Mouse (Mus musculus) liver, postnatal 0 days (tissue): ENCODE results near the gene Fbxo31. TPM values are rescaled to one million over a fixed set of nuclear protein-coding genes. Genes with fewer than 3 reads are reported as not detected.

ENCODE experiments used
- ATAC-seq: fragments of 200-750 bp; cut with Nextera tagmentation; 2 replicates; pipeline ENCODE4 v1.8.0; 2017; ENCODE audit warnings: mild to moderate bottlenecking, moderate library complexity
- DNase-seq: peaks from one replicate; pipeline ENCODE4 v3.0.0-alpha.2; 2016
- H3K27ac ChIP-seq: fragments of 300-500 bp; sonication (generic); 2 replicates; pipeline ENCODE4 v1.5.1; 2014; ENCODE audit warnings: antibody characterized with exemption, moderate library complexity, mild to moderate bottlenecking, low read depth
- H3K27me3 ChIP-seq: fragments of 300-500 bp; sonication (generic); 2 replicates; pipeline ENCODE4 v1.6.1; 2014; ENCODE audit warnings: low read length, control low read depth, mixed read lengths; ENCODE audit not compliant: insufficient read depth
- H3K36me3 ChIP-seq: fragments of 300-500 bp; sonication (generic); replicated peaks from 2 replicates; pipeline ENCODE4 v1.6.1; 2014; ENCODE audit warnings: mild to moderate bottlenecking, control low read depth, low read length, moderate library complexity, mixed read lengths; ENCODE audit not compliant: insufficient read depth
- H3K4me1 ChIP-seq: fragments of 300-500 bp; sonication (generic); 2 replicates; pipeline ENCODE4 v1.6.1; 2014; ENCODE audit warnings: antibody characterized with exemption, mild to moderate bottlenecking, control low read depth; ENCODE audit not compliant: insufficient read depth
- H3K4me2 ChIP-seq: fragments of 300-500 bp; sonication (generic); 2 replicates; pipeline ENCODE4 v1.6.1; 2014; ENCODE audit warnings: low read depth, mild to moderate bottlenecking, low read length, moderate library complexity, mixed read lengths
- H3K4me3 ChIP-seq: fragments of 300-500 bp; sonication (generic); 2 replicates; pipeline ENCODE4 v1.5.1; 2014; ENCODE audit warnings: low read depth, low read length
- H3K9ac ChIP-seq: fragments of 300-500 bp; sonication (generic); replicated peaks from 2 replicates; pipeline ENCODE4 v1.6.1; 2014; ENCODE audit warnings: mild to moderate bottlenecking, moderate library complexity
- H3K9me3 ChIP-seq: fragments of 300-500 bp; sonication (generic); 2 replicates; pipeline ENCODE4 v1.6.1; 2016; ENCODE audit warnings: mild to moderate bottlenecking, control low read depth, low read length, mixed read lengths
- CTCF ChIP-seq: sonication (generic); IDR thresholded peaks from 2 replicates; pipeline ENCODE4 v1.5.1; 2016; ENCODE audit warnings: antibody characterized with exemption, low read depth
- EP300 ChIP-seq: IDR thresholded peaks from 2 replicates; pipeline ENCODE4 v1.6.1; 2016; ENCODE audit warnings: antibody characterized with exemption, low read depth, mild to moderate bottlenecking
- WGBS: fragments of 180-500 bp; shearing (Covaris S2); extraction: QIAGEN DNeasy Blood & Tissue Kit; methylation state at CpG from one replicate; pipeline ENCODE4 v1.1.7; 2014; ENCODE audit not compliant: insufficient replicate concordance; 5-methylcytosine and 5-hydroxymethylcytosine counted together
- polyA plus RNA-seq: library from polyadenylated mRNA; unstranded; fragments of >200 nt; fragmentation: Nextera tagmentation; extraction: Ambion mirVana; gene quantifications from 2 replicates; pipeline ENCODE4 v1.2.1, GENCODE M21; 2015

The Fbxo31 gene
- polyA plus RNA-seq, 1 experiment from 2014 or later = 13.9 TPM

GRCm38 (mm10) chr8:121513429-121513828 lies 65.2 kb downstream of the Fbxo31 start:
- Histone ChIP-seq H3K36me3 (no peaks in the 10 kb centered on the region), H3K9me3 (no peaks in the 10 kb centered on the region), H3K4me1 (no peaks in the 10 kb centered on the region), H3K9ac (no peak overlapping the region), H3K4me2 (no peak overlapping the region), H3K27me3 (peaks cover 13% of the 10 kb centered on the region; the same call in 1 of the 2 replicates), H3K4me3 (no peak overlapping the region), H3K27ac (no peak overlapping the region)
- peak; percentile 84 for DNase-seq
- WGBS = 7% methylated on average over 12 of the region's 12 CpGs
- TF ChIP-seq EP300 (no peak), CTCF (peak; percentile 91)
- peak; percentile 60 for ATAC-seq

GRCm38 (mm10) chr8:121511751-121512150 lies 66.9 kb downstream of the Fbxo31 start:
- no peak overlapping the region for H3K9ac ChIP-seq
- no peaks in the 10 kb centered on the region for H3K36me3 ChIP-seq
- TF ChIP-seq CTCF = no peak
- no peak overlapping the region for H3K27ac ChIP-seq
- no peaks in the 10 kb centered on the region for H3K4me1 ChIP-seq
- peaks cover 13% of the 10 kb centered on the region; the same call in 1 of the 2 replicates for H3K27me3 ChIP-seq
- no peak overlapping the region for H3K4me2 ChIP-seq
- H3K4me3 ChIP-seq = no peak overlapping the region
- WGBS = 58% methylated on average over 9 of the region's 9 CpGs
- ATAC-seq = no peak
- DNase-seq = no peak
- no peaks in the 10 kb centered on the region for H3K9me3 ChIP-seq

Other genes starting within 250 kb of the Fbxo31 start
- not detected in 2 replicates for gene 1700018B08Rik, start 34.5 kb downstream of the Fbxo31 start, polyA plus RNA-seq
- 205 and 222 TPM in 2 replicates for gene Map1lc3b, start 11.6 kb upstream of the Fbxo31 start, polyA plus RNA-seq
- 1.9 and 2.3 TPM in 2 replicates for gene Zcchc14, start 74.1 kb upstream of the Fbxo31 start, polyA plus RNA-seq
- 0.11 TPM in 2 replicates for gene Jph3, start 150.8 kb upstream of the Fbxo31 start, polyA plus RNA-seq